Mouse (Mus musculus) gastrocnemius, adult 18-20 months (tissue): Measurements from ENCODE around the gene Stard3. TPM values are rescaled to one million over a fixed set of nuclear protein-coding genes. Genes with fewer than 3 reads are reported as not detected.
A peak's percentile ranks its signal among the peaks of the same experiment; 100 is the strongest.
"Not testable (repeated sequence)": the region's sequence is repeated elsewhere in the genome, so short reads cannot be mapped to it uniquely, and the experiment has no call there.

Experiments used
- DNase-seq: peaks from one replicate; pipeline ENCODE4 v3.0.0; 2021; ENCODE audit warnings: low spot score
- total RNA-seq, 2 experiments: library from RNA; stranded (reverse); gene quantifications; 2 replicates each; pipeline ENCODE4 v1.2.3; 2021

The Stard3 gene
- total RNA-seq, 2 experiments from 2014 or later, result 11.1 to 13.6 TPM

DNA sequence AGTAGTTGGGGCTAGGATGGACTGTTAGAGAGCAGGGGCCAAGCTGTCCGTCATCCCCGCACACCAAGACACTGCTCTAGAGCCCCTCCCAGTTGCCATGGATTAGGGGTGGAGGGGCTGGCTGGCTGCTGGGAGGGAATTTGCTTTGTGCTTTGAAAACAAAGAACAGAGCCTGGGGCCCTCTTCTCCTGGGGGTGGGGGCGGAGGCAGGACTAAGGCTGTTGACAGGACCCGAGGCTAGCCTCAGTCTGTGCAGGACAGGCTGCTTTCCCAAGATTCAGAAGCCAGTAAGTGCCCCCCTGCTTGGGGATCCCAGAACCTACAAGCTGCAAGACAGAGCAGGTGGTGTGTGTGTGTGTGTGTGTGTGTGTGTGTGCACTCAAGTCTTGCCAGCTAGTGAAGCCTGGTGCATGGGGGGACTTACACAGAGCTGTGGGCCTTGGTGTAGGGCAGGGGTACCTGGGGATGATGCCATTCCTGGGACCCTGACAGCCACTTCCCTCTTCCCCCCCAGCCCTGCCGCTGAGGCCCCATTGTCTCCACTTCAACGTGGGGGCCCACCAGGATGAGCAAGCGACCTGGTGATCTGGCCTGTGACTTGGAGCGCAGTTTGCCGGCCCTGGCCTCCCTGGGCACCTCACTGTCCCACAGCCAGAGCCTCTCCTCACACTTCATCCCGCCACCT, 13.5 kb downstream of the Stard3 start:
- DNase-seq, result no peak

DNA sequence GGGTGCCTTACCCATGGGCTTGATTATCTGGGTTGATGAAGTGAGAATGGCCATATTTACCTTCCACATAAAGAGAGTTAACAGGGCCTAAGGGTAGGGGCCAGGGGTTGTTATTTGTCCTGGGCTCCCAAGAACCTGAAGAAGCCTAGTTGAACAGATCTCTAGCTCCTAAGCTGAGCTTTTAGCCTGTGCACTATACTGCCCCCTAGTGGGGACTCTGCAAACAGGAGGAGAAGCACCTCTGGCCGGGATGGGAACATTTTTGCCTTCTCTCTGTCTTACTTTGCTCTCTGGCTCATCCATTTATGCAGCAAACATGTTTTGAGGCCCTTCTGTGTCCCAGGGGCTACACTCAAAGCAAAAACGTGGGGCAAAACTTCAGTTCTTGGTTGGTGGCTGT, 14.2 kb downstream of the Stard3 start:
- DNase-seq, result peak; percentile 68

DNA sequence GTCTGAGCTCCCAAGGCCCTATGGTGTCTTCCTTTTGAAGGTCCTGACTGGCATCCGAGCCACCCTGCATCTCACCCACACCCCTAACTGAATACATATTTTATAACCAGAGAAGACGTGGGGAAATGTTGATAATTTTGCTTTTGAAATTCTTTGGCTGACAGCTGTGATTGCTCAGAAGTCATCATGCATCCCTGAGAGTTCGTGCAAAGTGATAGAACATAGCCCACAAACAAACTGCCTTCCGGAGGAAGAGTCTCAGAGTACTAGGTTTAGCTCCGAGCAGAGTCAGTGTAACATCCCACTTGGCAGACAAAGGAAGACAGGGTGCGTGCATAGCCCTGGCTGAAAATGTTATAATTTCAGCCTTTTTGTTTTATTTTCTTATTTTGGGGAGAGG, 15.1 kb downstream of the Stard3 start:
- no peak for DNase-seq

DNA sequence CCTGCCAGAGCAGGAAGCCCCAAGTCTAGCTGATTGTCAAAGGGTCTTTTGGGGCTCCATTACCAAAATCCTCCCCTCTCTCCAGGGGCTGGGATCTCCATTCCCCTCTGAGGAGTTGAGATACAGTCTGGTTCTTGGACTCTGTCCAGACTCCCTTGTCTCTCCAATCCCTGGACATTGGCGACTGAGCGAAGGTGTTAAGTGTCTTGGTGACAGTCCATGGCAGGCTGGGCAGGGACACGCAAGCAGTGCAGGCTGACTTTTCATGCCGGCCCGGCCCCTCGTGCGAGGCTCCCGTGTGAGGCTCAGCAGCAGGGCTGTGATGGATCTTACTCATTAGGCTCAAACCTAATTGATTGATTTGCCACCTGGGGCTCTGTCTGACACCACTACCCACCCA, 16.1 kb downstream of the Stard3 start:
- peak; percentile 65 for DNase-seq

DNA sequence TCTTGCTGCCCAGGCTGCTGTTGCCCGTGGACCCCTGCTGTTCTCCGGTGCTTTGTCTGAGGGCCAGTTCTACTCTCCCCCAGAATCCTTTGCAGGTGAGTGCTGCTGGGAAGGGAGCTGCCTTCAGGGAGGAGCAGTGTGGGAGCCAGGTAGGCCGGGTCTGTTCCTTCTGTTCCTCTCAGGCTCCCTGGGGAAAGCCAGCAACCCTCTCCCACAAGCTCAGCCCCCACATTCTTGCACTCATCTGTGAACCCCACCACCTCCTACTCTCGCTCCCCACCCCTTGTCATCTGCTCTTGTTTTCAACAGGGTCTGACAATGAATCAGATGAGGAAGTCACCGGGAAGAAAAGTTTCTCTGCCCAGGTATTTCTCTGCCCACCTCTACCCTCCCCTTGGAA, 18.6 kb downstream of the Stard3 start:
- no peak for DNase-seq

DNA sequence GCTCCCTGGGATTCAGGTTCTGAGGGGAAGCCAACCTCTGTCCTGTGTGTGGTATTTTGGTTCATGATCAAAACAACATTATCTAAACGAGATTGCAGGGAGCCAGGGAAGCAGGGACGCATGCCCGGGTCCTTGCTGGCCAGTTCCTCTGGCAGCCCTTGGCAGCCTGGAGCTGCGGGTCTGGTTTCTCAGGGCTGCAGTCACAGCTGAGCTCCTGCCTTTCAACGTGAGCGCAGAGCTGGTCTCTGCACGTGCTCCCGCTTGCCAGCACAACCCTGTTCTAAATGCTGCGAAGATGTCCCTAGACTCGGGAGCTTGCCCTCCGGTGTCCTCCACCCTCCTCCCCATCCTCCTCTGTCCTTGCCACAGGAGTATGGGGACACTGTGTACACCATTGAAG, 19.6 kb downstream of the Stard3 start:
- peak; percentile 86 for DNase-seq

DNA sequence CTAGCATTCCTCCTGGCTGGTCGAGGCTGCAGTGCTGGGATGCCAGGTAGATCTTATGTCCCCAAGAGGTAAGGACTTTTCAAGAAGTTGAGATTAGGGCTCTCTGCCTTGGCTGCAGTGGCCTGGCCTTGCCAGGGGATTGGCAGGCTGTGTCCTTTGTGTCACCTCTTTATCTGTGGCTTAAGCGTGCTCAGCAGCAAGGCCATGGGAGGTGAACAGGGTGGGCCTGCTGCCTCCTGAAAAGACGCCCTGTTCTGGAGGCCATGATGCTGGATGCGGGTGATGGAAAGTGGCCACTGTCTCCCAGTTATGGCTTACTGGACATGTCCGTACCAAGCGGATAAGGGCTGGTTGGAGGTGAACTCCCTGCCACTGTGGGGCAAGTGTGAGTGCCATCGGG, 21.2 kb downstream of the Stard3 start:
- no peak for DNase-seq

DNA sequence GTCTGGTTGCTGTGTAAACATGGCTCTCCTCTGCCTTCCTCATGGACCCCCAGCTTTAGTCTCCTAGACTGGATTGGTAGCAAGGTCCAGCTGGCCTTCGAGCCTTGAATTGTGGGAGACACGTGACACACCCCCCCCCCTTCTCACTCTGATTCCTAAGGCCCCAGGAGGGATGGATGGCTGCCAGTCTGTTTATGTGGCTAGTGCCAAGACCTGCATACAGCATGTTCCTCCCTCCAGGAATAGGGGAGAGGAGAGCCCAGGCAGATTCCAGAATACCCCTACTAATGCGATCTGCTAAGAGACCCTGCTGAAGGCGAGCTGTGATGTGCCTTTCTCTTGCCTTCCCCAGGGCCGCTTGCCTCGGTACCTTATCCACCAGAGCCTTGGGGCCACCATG, 21.9 kb downstream of the Stard3 start:
- no peak for DNase-seq

DNA sequence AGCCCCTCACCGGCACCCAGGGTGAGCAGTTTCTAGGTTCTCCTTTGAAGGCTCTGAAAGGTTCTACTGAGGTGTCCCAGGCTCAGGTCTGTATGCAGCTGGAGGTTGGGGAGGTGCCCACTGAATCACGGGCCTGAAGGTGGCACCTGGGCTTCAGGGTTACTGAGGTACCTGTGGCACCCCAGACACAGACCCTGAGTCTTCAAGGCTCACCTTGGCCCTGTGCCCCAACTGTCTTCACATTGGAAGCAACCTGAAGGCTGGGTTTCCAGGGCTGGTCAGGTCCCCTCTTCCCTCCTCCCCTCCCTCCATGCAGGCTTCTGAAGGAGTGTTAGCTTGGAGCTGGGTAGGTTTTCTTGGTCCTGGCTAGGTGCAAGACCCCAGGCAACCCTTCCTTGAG, 23.5 kb downstream of the Stard3 start:
- DNase-seq, result no peak

DNA sequence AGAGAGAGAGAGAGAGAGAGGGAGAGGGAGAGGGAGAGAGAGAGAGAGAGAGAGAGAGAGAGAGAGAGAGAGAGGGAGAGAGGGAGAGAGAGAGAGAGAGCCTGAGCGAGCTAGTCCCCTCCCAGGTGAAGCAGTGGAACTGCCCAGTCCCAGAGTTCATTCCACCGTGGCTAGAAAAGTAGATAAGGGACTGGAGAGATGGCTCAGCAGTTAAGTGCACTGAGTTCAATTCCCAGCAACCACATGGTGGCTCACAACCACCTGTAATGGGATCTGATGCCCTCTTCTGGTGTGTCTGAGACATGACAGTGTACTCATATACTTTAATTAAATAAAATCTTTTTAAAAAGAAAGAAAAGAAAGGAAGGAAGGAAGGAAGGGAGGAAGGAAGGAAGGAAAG, 24.2 kb downstream of the Stard3 start:
- not testable (repeated sequence) for DNase-seq

DNA sequence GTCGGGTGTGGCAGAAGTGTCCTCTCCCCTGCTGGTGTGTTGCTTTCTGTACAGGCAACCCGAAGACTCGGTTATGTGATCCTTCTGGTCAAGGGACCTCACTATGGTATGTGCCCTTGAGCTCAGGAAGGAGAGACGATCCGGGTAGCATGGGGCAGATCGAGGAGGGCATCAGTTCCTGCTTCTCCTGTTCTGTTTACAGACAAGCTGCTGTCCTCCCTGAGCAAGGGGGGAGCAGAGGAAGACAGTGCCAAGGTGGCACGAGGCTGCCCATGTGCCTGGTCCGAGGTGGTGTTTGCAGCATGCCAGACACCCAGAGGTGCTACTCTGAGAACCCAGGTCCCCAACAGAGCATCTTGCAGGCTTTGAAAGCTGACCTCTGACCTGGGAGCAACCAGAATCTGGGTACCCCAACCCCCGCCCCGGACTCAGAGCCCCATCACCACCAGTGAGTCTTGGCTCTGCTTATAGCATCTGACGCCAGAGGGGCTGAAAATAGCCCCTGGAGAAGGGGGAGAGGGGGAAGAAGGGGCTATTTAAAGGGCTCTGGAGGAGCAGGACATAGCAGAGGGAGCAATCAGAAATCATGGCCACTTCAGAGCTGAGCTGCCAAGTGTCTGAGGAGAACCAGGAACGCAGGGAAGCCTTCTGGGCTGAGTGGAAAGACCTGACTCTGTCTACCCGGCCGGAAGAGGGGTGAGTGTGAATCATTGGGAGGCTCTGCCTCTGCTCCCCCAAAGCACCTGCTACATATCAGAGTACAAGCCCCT, 25.3 kb downstream of the Stard3 start, which contains the start of gene Tcap:
Gene Tcap (plus strand): TSS at position 551 of the 770 bp plus-strand sequence.
- DNase-seq, result peak; percentile 87

DNA sequence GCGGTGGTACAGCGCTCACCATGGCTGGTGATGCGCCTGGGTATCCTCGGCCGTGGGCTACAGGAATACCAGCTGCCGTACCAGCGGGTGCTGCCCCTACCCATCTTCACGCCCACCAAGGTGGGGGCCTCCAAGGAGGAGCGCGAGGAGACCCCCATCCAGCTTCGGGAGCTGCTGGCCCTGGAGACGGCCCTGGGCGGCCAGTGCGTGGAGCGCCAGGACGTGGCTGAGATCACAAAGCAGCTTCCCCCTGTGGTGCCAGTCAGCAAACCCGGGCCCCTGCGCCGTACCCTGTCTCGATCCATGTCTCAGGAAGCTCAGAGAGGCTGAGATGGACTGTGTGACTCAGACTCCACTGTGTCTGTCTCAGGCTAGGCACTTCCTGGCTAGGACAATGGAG, 26.0 kb downstream of the Stard3 start:
- no peak for DNase-seq

DNA sequence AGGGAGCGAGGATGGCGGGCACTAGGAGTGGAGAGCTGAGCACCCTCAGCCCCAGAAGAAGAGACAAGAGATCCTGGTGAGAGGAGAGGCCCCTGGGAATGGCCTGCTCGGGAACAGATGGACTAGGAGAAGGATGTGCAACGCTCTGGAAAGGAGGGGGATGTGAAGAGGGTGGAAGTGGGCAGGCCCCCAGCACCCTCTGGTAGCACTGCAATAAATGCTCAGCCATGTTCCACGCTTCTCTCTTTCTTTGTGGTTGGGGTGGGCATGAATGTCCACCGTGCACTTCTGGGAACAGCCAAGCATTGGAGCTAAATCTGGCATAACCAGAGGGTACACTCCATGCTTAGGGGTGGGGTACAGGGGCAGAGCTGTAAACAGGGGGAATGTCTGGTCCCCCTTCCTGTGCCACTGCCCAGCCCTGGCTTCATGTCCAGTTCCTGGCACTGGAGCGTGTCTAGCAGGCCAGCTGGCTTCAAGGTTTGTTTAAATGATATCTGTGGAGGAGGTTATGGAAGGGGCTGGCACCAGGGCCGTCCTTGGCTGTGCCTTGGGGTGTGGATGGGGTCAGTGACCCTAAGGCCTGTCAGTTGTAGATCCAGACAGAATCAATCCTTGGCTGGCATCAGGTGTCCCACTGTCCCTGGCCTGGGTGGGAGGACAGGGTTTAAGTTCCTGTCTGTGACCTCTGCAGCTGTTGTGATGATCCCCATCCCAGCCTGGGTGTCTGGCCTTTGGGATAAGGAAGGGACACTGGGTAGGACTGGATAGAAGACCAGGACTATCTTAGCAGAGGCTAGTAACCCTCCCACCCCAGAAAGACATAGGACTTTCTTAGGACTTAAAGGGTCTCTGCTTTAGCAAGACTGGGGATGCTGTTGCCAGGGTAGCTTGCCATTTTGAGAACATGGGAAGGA, 26.8 kb downstream of the Stard3 start:
- peak; percentile 90 for DNase-seq

DNA sequence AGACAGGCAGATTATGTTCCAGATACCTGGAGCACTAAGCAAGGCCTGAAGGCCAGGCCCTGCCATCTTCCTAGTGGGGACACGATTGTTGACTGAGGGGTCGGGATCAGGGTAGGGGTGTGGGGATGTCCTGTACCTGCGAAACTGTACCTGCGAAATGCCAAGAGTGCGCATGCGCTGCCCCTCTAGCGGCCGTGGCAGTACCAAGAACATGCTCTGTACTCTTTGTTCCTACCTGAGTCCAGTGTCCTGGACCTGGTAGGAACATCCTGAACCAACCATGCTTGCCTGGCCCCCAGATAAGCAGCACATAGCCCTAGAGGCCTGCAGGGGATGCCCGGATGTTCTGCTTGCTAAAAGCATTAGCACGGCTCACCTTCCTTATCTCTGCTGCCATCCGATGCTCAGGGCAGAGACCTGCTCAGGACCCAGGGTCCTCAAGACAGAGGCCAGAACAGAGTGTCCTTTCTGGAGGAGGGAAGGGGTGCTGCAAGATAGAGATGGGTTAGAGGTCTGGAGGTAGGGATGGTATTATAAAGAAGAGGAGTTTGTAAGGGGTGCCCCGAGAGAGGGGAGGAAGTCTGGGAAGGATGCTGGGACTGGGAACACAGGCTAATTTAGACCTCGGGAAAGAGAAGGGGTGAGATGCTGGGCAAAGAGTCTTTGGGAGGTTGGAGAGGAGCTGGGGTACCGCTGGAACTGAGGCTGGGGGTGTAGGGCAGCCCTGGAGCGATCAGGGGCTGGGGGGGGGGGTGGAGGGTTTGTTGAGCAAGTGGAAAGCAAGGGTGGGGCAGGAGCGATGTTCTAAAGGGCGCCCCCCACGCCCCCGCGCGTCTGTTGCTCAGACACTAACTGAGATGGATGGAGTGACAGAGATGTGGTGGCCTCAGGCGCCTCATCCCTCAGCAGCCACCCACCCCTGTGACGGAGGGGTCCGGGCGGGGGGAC, 27.7 kb downstream of the Stard3 start, which contains the start of gene Pnmt:
Gene Pnmt (plus strand): TSS at position 813 of the 948 bp plus-strand sequence.
- DNase-seq, result peak; percentile 78

DNA sequence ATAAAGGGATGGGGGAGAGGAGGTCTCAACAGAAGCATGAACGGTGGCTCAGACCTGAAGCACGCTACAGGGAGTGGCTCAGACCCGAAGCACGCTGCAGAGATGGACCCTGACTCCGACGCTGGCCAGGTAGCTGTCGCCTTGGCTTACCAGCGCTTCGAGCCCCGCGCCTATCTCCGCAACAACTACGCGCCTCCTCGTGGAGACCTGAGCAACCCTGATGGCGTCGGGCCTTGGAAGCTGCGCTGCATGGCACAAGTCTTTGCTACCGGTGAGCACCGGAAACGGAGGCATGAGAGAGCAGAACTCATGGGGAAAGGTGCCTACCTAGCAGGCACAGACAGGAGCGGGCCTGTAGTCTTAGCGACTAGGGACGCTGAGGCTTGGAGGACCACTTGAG, 28.4 kb downstream of the Stard3 start:
- peak; percentile 52 for DNase-seq

DNA sequence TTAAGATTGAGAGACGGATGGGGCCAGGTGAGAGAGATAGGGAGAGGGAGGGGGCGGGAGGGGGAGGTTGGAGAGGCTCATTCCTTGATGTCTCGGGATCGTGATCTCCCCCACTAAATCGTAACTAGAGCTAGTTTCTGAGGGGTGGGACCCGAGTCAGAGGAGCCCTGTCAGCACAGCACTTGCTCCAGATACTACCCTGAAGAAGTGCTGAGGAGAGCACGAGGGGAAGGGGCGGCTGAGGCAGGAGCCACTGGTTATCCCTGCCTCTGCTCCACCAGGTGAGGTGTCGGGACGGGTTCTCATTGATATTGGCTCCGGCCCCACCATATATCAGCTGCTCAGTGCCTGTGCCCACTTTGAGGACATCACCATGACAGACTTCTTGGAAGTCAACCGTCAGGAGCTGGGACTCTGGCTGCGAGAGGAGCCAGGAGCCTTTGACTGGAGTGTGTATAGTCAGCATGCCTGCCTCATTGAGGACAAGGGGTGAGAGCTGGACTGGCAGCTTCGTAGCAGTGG, 28.9 kb downstream of the Stard3 start:
- DNase-seq, result no peak

DNA sequence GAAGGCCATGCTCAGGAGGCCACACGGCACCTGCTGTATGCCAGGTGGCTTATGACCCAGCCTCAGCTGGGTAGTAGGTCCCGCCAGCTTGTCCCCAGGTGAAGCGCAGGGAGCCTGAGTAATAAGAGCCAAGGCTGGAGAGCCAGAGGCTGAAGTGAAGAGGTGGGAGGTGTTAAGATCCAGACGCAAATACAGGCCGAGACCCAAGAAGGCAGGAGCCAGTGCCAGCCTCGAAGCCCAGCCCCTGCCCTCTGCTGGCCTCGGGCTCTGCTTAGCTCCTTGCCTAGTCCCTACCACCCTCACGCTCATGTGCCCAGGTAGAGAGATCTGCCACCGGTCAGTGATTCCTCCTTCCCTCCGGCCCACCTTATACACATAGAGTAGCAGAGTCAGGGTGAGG, 30.1 kb downstream of the Stard3 start:
- DNase-seq, result no peak

DNA sequence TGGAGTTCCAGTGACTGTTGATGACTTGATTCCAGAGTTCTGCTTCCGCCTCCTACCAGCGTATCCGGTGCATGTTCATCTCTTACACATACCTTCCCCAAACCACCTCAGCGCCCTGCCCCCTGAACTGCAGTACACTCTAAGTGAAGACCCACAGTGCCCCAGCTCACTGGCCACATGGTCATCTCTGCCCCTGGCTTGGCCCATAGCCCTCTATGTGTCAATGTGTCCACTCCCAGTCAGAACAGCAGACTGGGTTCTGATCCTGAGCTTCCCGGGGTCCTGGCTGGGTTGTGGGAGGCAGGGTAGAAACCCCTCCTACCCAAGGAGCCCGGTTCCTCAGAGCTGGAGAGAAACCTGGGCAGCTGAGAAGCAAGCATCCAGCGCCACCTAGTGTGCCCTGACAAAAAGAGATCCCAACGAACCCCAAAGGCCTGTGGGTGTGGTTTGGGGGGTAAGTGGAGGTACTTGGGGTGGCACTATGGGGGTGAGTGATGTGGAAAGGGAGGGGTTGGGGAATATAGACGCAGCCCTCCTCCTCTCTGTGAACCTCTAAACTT, 31.1 kb downstream of the Stard3 start:
- peak; percentile 60 for DNase-seq

DNA sequence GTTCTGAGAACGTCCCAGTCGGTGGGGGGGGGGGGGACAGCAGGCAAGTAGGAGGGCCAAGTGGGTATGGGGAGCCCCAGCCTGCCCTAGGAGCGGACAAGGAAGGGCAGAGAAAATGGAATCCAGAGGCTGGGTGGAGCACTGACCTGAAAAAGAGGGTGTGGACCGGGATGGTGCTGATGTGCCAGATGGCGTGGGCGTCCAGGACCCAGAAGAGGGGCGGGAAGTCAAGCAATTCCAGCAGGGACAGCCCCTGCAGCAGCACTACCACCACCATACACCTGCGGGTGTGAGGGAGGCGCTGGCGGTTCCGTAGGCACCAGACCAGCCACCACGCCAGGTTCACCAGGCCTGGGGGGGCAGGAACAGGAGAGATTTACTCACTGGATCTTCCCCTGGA, 32.0 kb downstream of the Stard3 start:
- no peak for DNase-seq

DNA sequence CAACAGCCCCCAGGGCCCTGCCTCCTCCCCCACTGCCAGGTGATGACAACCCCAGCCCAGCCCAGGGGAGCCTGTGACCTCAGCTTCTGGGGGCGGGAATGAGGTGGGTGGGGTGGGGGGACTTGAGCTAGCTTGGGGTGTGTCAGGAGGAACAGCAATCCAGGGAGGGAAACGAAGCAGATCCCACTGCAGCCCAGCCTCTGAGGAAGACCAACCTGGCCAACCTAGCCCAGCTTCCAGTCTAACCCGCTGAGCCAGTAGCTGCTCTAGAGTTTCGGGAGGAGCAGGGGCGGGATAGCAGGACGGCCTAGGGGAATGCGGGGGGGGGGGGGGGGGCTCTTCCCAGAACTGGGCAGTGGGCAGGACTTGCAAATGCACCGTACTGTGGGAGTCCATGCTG, 33.9 kb downstream of the Stard3 start:
- DNase-seq, result no peak
